Mouse (Mus musculus): ENCODE measurements around the gene Il23a. TPM values are rescaled to one million over a fixed set of nuclear protein-coding genes. Genes with fewer than 3 reads are reported as not detected.
A peak's percentile ranks its signal among the peaks of the same experiment; 100 is the strongest.
"Not testable (repeated sequence)": the region's sequence is repeated elsewhere in the genome, so short reads cannot be mapped to it uniquely, and the experiment has no call there.

The Il23a gene
- polyA plus RNA-seq, 1 experiment from 2014 or later, result not detected

GRCm38 (mm10) chr10:128280943-128281342 lies 17.6 kb downstream of the Il23a start:
- ATAC-seq (ENCODE audit: insufficient number of reproducible peaks, low FRiP score, low TSS enrichment, low read depth) (no peak), DNase-seq (ENCODE audit: low spot score) (no peak)
- Histone ChIP-seq H3K9me3 (ENCODE audit: control insufficient read depth, low read length) (no peaks in the 10 kb centered on the region), H3K4me3 (ENCODE audit: low read depth, low read length) (no peak overlapping the region), H3K4me1 (ENCODE audit: control insufficient read depth, insufficient read depth, low read length) (no peaks in the 10 kb centered on the region), H3K27me3 (ENCODE audit: control insufficient read depth, insufficient read depth, low read length) (no peaks in the 10 kb centered on the region), H3K9ac (ENCODE audit: low read length) (no peak overlapping the region), H3K27ac (replicated peaks; ENCODE audit: low read depth, low read length) (no peak overlapping the region), H3K4me2 (ENCODE audit: low read depth, severe bottlenecking) (no peak overlapping the region), H3K36me3 (ENCODE audit: control insufficient read depth, insufficient read depth, low read length) (peaks cover 9% of the 10 kb centered on the region; the same call in 1 of the 2 replicates)
- WGBS, result 86% methylated on average over 6 of the region's 6 CpGs

DNA sequence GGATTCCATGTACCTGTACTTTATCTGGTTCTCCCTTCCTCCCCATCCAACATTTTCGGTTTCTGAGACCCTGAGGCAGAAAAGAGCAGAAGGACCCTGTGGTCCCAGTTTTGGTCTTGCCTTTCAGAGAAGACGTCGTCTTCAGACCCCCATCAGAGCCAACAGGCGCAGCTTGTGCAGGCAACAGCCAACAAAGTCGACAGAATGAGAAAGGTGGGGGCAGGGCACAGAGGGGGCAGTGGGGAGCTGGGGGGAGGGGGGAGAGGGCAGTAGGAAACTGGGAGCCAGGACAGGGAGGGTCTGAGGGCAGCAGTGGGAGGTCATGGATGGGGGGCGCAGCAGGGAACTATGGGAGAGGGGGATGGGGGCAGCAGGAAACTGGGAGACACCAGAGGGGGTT lies 20.4 kb downstream of the Il23a start:
- H3K36me3 ChIP-seq (ENCODE audit: control insufficient read depth, insufficient read depth, low read length), result peaks cover 9% of the 10 kb centered on the region; the same call in 1 of the 2 replicates
- H3K4me1 ChIP-seq (ENCODE audit: control insufficient read depth, insufficient read depth, low read length), result no peaks in the 10 kb centered on the region
- WGBS, result 55% methylated on average over 6 of the region's 6 CpGs
- H3K4me3 ChIP-seq (ENCODE audit: low read depth, low read length), result no peak overlapping the region
- H3K4me2 ChIP-seq (ENCODE audit: low read depth, severe bottlenecking), result no peak overlapping the region
- no peak overlapping the region for H3K9ac ChIP-seq (ENCODE audit: low read length)
- ATAC-seq (ENCODE audit: insufficient number of reproducible peaks, low FRiP score, low TSS enrichment, low read depth) (no peak), DNase-seq (ENCODE audit: low spot score) (no peak)
- H3K9me3 ChIP-seq (ENCODE audit: control insufficient read depth, low read length), result no peaks in the 10 kb centered on the region
- H3K27me3 ChIP-seq (ENCODE audit: control insufficient read depth, insufficient read depth, low read length), result no peaks in the 10 kb centered on the region
- no peak overlapping the region for H3K27ac ChIP-seq (replicated peaks; ENCODE audit: low read depth, low read length)

GRCm38 (mm10) chr10:128275374-128275773 lies 23.2 kb downstream of the Il23a start:
- not testable (repeated sequence) for H3K9ac ChIP-seq (ENCODE audit: low read length); H3K27ac ChIP-seq (replicated peaks; ENCODE audit: low read depth, low read length); H3K4me2 ChIP-seq (ENCODE audit: low read depth, severe bottlenecking); H3K4me3 ChIP-seq (ENCODE audit: low read depth, low read length); DNase-seq (ENCODE audit: low spot score); H3K36me3 ChIP-seq (ENCODE audit: control insufficient read depth, insufficient read depth, low read length); ATAC-seq (ENCODE audit: insufficient number of reproducible peaks, low FRiP score, low TSS enrichment, low read depth); H3K9me3 ChIP-seq (ENCODE audit: control insufficient read depth, low read length); H3K4me1 ChIP-seq (ENCODE audit: control insufficient read depth, insufficient read depth, low read length); H3K27me3 ChIP-seq (ENCODE audit: control insufficient read depth, insufficient read depth, low read length)
- 96% methylated on average over 1 of the region's 1 CpGs for WGBS

- not testable (repeated sequence) for H3K36me3 ChIP-seq (ENCODE audit: control insufficient read depth, insufficient read depth, low read length); DNase-seq (ENCODE audit: low spot score); H3K4me1 ChIP-seq (ENCODE audit: control insufficient read depth, insufficient read depth, low read length); H3K27ac ChIP-seq (replicated peaks; ENCODE audit: low read depth, low read length); H3K9ac ChIP-seq (ENCODE audit: low read length); H3K9me3 ChIP-seq (ENCODE audit: control insufficient read depth, low read length); H3K4me3 ChIP-seq (ENCODE audit: low read depth, low read length); H3K27me3 ChIP-seq (ENCODE audit: control insufficient read depth, insufficient read depth, low read length); ATAC-seq (ENCODE audit: insufficient number of reproducible peaks, low FRiP score, low TSS enrichment, low read depth); H3K4me2 ChIP-seq (ENCODE audit: low read depth, severe bottlenecking)
- 92% methylated on average over 4 of the region's 7 CpGs for WGBS
These were observed 25.6 kb downstream of the Il23a start for GRCm38 (mm10) chr10:128272819-128273439.

DNA sequence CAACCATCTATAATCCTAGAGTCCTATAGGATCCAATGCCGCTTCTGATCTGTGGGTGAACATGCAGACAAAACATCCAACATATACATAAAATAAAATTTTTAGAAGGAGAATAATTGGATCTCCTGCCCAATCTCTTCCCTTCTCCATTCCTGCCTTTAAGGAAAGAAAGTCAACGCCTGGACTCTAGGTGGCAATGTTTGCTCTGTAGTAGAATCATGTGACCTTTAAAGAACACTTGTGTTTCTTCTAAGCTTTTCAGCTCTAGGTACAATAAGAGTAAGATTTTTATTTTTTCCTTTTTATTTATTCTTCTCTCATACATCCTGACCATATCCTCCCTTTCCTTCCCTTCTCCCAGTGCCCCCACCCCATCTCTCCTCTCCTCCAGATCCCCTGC lies 26.7 kb downstream of the Il23a start:
- Histone ChIP-seq H3K4me3 (ENCODE audit: low read depth, low read length) (no peak overlapping the region), H3K27ac (replicated peaks; ENCODE audit: low read depth, low read length) (no peak overlapping the region), H3K4me2 (ENCODE audit: low read depth, severe bottlenecking) (no peak overlapping the region), H3K9me3 (ENCODE audit: control insufficient read depth, low read length) (no peaks in the 10 kb centered on the region), H3K9ac (ENCODE audit: low read length) (no peak overlapping the region), H3K36me3 (ENCODE audit: control insufficient read depth, insufficient read depth, low read length) (peaks cover 3% of the 10 kb centered on the region; the same call in 1 of the 2 replicates), H3K4me1 (ENCODE audit: control insufficient read depth, insufficient read depth, low read length) (no peaks in the 10 kb centered on the region), H3K27me3 (ENCODE audit: control insufficient read depth, insufficient read depth, low read length) (no peaks in the 10 kb centered on the region)
- ATAC-seq (ENCODE audit: insufficient number of reproducible peaks, low FRiP score, low TSS enrichment, low read depth), result no peak
- WGBS, result 77% methylated on average over 2 of the region's 2 CpGs
- DNase-seq (ENCODE audit: low spot score), result no peak

- 41% methylated on average over 7 of the region's 7 CpGs for WGBS
- Histone ChIP-seq H3K9ac (ENCODE audit: low read length) (peak overlapping the region; percentile 75), H3K36me3 (ENCODE audit: control insufficient read depth, insufficient read depth, low read length) (no peaks in the 10 kb centered on the region), H3K4me3 (ENCODE audit: low read depth, low read length) (peak overlapping the region; percentile 69), H3K4me2 (ENCODE audit: low read depth, severe bottlenecking) (peak overlapping the region; percentile 57), H3K27me3 (ENCODE audit: control insufficient read depth, insufficient read depth, low read length) (no peaks in the 10 kb centered on the region), H3K9me3 (ENCODE audit: control insufficient read depth, low read length) (no peaks in the 10 kb centered on the region), H3K27ac (replicated peaks; ENCODE audit: low read depth, low read length) (peak overlapping the region; percentile 23; the same call in 1 of the 2 replicates), H3K4me1 (ENCODE audit: control insufficient read depth, insufficient read depth, low read length) (no peaks in the 10 kb centered on the region)
- DNase-seq (ENCODE audit: low spot score) (no peak), ATAC-seq (ENCODE audit: insufficient number of reproducible peaks, low FRiP score, low TSS enrichment, low read depth) (no peak)
These were observed 27.7 kb downstream of the Il23a start for GRCm38 (mm10) chr10:128270866-128271265.

GRCm38 (mm10) chr10:128270287-128270841 lies 28.2 kb downstream of the Il23a start, which contains the start of gene Stat2:
Gene Stat2, plus strand, starts transcription at chr10:128270559.
- H3K4me1 ChIP-seq (ENCODE audit: control insufficient read depth, insufficient read depth, low read length), result no peaks in the 10 kb centered on the region
- H3K9me3 ChIP-seq (ENCODE audit: control insufficient read depth, low read length), result no peaks in the 10 kb centered on the region
- WGBS, result under 1% methylated on average over 43 of the region's 43 CpGs
- peak within 1 kb of the TSS; percentile 57 for H3K4me2 ChIP-seq (ENCODE audit: low read depth, severe bottlenecking)
- peak within 1 kb of the TSS; percentile 69 for H3K4me3 ChIP-seq (ENCODE audit: low read depth, low read length)
- H3K9ac ChIP-seq (ENCODE audit: low read length), result peak within 1 kb of the TSS; percentile 75
- peak within 1 kb of the TSS; percentile 23; the same call in 1 of the 2 replicates for H3K27ac ChIP-seq (replicated peaks; ENCODE audit: low read depth, low read length)
- no peaks in the 10 kb centered on the region for H3K36me3 ChIP-seq (ENCODE audit: control insufficient read depth, insufficient read depth, low read length)
- H3K27me3 ChIP-seq (ENCODE audit: control insufficient read depth, insufficient read depth, low read length), result no peaks in the 10 kb centered on the region
- peak; percentile 96 for ATAC-seq (ENCODE audit: insufficient number of reproducible peaks, low FRiP score, low TSS enrichment, low read depth)
- DNase-seq (ENCODE audit: low spot score), result peak; percentile 96

- Histone ChIP-seq H3K4me1 (ENCODE audit: control insufficient read depth, insufficient read depth, low read length) (no peaks in the 10 kb centered on the region), H3K36me3 (ENCODE audit: control insufficient read depth, insufficient read depth, low read length) (no peaks in the 10 kb centered on the region), H3K9ac (ENCODE audit: low read length) (no peak overlapping the region), H3K9me3 (ENCODE audit: control insufficient read depth, low read length) (no peaks in the 10 kb centered on the region), H3K4me2 (ENCODE audit: low read depth, severe bottlenecking) (no peak overlapping the region), H3K4me3 (ENCODE audit: low read depth, low read length) (no peak overlapping the region), H3K27me3 (ENCODE audit: control insufficient read depth, insufficient read depth, low read length) (no peaks in the 10 kb centered on the region), H3K27ac (replicated peaks; ENCODE audit: low read depth, low read length) (no peak overlapping the region)
- 89% methylated on average over 16 of the region's 16 CpGs for WGBS
- ATAC-seq (ENCODE audit: insufficient number of reproducible peaks, low FRiP score, low TSS enrichment, low read depth) (no peak), DNase-seq (ENCODE audit: low spot score) (no peak)
These were observed 29.2 kb downstream of the Il23a start for GRCm38 (mm10) chr10:128269206-128269910.
